Mouse (Mus musculus) ES-E14 (cell line): ENCODE measurements at regions not wholly inside any gene's neighbourhood (a gene's known extent, or its start where the extent isn't known, plus 50 kb on each side); places are given as distances from the start of the nearest gene placed in this dataset.

ENCODE experiments used
- DNase-seq: peaks from one replicate; pipeline ENCODE4 v3.0.0-alpha.2; 2013; ENCODE audit warnings: low read depth, low spot score
- H3K27ac ChIP-seq: 2 replicates; pipeline ENCODE4 v1.5.1; 2012; ENCODE audit warnings: low read depth, mild to moderate bottlenecking, low read length, moderate library complexity, mixed read lengths; ENCODE audit not compliant: poor library complexity, insufficient read depth, severe bottlenecking
- H3K36me3 ChIP-seq: 2 replicates; pipeline ENCODE4 v1.6.1; 2012; ENCODE audit warnings: mild to moderate bottlenecking, low read length, moderate library complexity, mixed read lengths; ENCODE audit not compliant: control insufficient read depth, poor library complexity, insufficient read depth, severe bottlenecking
- H3K4me1 ChIP-seq, 2 experiments: fragments of 150-350 bp in 1 of 2; sonication (generic) in 1 of 2; 2 replicates each; pipeline ENCODE4 v1.6.1; 2012; ENCODE audit warnings: low read length in 2 of 2, mild to moderate bottlenecking in 1 of 2, mixed read lengths in 1 of 2; ENCODE audit not compliant: control insufficient read depth in 2 of 2, insufficient read depth in 2 of 2, poor library complexity in 1 of 2
- H3K4me3 ChIP-seq, 2 experiments: fragments of 150-350 bp in 1 of 2; sonication (generic) in 1 of 2; 2 replicates each; pipeline ENCODE4 v1.5.1; 2012; ENCODE audit warnings: low read length in 2 of 2, low read depth in 1 of 2, mild to moderate bottlenecking in 1 of 2, mixed read lengths in 1 of 2; ENCODE audit not compliant: insufficient read depth in 1 of 2, poor library complexity in 1 of 2, severe bottlenecking in 1 of 2
- H3K9ac ChIP-seq: 2 replicates; pipeline ENCODE4 v1.6.1; 2012; ENCODE audit warnings: low read depth, mild to moderate bottlenecking, low read length, mixed read lengths; ENCODE audit not compliant: poor library complexity, insufficient read depth, severe bottlenecking
- H3K9me3 ChIP-seq: fragments of 150-350 bp; sonication (generic); 2 replicates; pipeline ENCODE4 v1.6.1; 2012; ENCODE audit warnings: low read depth, mild to moderate bottlenecking, low read length; ENCODE audit not compliant: control insufficient read depth, insufficient read depth
- CHD2 ChIP-seq: IDR thresholded peaks from 2 replicates; pipeline ENCODE4 v1.6.1; 2014; ENCODE audit warnings: mild to moderate bottlenecking, low read depth, low read length, inconsistent platforms
- HCFC1 ChIP-seq: IDR thresholded peaks from 2 replicates; pipeline ENCODE4 v1.6.1; 2012; ENCODE audit warnings: low read length, inconsistent platforms, borderline replicate concordance; ENCODE audit not compliant: insufficient read depth
- MAFK ChIP-seq: IDR thresholded peaks from 2 replicates; pipeline ENCODE4 v1.6.1; 2014; ENCODE audit warnings: mild to moderate bottlenecking, low read depth, low read length, inconsistent platforms; ENCODE audit not compliant: insufficient read depth
- ZC3H11A ChIP-seq: IDR thresholded peaks from 2 replicates; pipeline ENCODE4 v1.6.1; 2012; ENCODE audit warnings: low read depth, mild to moderate bottlenecking, inconsistent platforms, low read length, borderline replicate concordance
- ZNF384 ChIP-seq: IDR thresholded peaks from 2 replicates; pipeline ENCODE4 v1.6.1; 2012; ENCODE audit warnings: low read depth, low read length, inconsistent platforms
- in situ Hi-C, 2 experiments: fragments of 600-800 bp; cut with MboI; formaldehyde crosslinking; loops; one replicate each; pipeline ENCODE4 v1.15.1; 2025; ENCODE audit warnings: low sequenced_read_pairs in 2 of 2, inconsistent platforms in 1 of 2; ENCODE audit not compliant: unreplicated experiment in 2 of 2

DNA sequence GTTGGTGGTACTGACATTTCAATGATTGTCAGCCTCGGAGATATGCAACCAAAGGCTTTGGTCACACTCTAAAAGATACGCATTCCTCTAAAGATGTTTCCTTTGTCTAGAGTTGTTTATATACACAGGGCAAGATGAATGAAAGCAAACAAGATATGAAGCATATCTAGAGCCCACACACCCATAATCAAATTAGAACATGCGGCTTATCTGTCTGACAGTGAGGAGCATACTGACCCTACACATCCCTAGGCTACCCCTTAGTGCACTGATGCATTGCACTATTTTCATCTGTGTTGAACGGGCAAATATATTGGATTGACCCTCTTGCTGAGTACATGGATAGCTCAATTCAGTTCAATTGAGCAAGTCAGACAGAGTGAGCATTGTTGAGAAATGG lies 105.6 kb upstream of the Nabp1 start:
- no peak for DNase-seq
- TF ChIP-seq MAFK (no peak), ZNF384 (no peak), HCFC1 (no peak), CHD2 (no peak), ZC3H11A (no peak)

DNA sequence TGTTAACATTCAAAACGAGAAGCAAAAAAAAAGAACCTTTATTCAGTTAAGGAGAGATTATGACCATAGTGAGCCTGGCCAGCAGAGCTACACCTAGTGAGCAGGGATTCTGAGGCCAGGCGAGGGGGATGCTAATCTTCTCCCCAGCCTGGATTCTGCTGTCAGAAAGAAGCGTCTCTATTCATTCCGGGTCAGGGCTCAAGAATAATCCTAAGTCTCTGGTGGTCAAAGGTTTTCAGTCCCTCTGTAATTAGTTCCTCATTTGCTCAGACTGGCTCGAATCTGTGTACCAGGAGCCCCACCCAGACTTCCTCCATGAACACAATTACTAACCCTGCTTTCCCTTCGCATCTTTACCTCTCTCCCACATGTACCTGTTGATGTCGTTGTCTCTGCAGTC lies 101.8 kb upstream of the Nabp1 start:
- no peak overlapping the region for H3K27ac ChIP-seq
- no peak overlapping the region for H3K4me3 ChIP-seq
- H3K9ac ChIP-seq: no peak overlapping the region
- in situ Hi-C loops: loop anchor here in 1 of 2 experiments (25.0 kb wide), 1 partner anchor 618 kb away; no protein-coding TSS in a partner anchor
- DNase-seq: no peak
- no peaks in the 10 kb centered on the region for H3K4me1 ChIP-seq
- H3K9me3 ChIP-seq: no peaks in the 10 kb centered on the region
- no peaks in the 10 kb centered on the region for H3K36me3 ChIP-seq
- TF ChIP-seq HCFC1 (no peak), ZC3H11A (no peak), ZNF384 (no peak), CHD2 (no peak)

More for the DNA sequence above, 105.6 kb upstream of the Nabp1 start:
- no peak overlapping the region for H3K4me3 ChIP-seq
- H3K9ac ChIP-seq: no peak overlapping the region
- H3K27ac ChIP-seq: no peak overlapping the region
- no peaks in the 10 kb centered on the region for H3K9me3 ChIP-seq
- no peaks in the 10 kb centered on the region for H3K4me1 ChIP-seq
- no peaks in the 10 kb centered on the region for H3K36me3 ChIP-seq
- in situ Hi-C loops: loop anchor here in 1 of 2 experiments (25.0 kb wide), 1 partner anchor 622 kb away; no protein-coding TSS in a partner anchor

DNA sequence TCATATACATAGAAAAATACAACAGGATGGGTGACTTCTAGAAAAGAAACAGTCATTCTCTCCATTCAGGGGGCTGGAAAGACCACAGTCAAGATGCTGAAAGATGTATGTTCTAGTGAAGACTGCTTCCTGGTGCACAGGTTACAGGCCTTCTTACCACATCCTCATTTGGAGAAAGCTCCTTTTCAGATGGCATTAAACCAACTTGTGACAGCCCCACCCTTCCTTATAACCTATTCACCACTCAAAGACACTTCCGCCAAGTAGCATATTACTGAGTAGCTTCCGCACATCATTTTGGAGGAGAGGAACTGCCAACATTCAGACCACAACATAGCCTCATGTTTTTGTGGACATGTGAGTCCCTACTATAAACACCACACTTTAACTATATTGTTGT lies 99.5 kb upstream of the Nabp1 start:
- H3K4me3 ChIP-seq: no peak overlapping the region
- no peak overlapping the region for H3K27ac ChIP-seq
- no peak overlapping the region for H3K9ac ChIP-seq
- H3K4me1 ChIP-seq: peaks cover 0 to 5% of the 10 kb centered on the region in 2 experiments; a peak in 2 of 4 replicates
- H3K36me3 ChIP-seq: no peaks in the 10 kb centered on the region
- in situ Hi-C loops: loop anchor here in 1 of 2 experiments (25.0 kb wide), 1 partner anchor 615 kb away; no protein-coding TSS in a partner anchor
- DNase-seq: no peak
- no peaks in the 10 kb centered on the region for H3K9me3 ChIP-seq
- TF ChIP-seq MAFK (no peak), CHD2 (no peak), ZC3H11A (no peak), HCFC1 (no peak), ZNF384 (no peak)

DNA sequence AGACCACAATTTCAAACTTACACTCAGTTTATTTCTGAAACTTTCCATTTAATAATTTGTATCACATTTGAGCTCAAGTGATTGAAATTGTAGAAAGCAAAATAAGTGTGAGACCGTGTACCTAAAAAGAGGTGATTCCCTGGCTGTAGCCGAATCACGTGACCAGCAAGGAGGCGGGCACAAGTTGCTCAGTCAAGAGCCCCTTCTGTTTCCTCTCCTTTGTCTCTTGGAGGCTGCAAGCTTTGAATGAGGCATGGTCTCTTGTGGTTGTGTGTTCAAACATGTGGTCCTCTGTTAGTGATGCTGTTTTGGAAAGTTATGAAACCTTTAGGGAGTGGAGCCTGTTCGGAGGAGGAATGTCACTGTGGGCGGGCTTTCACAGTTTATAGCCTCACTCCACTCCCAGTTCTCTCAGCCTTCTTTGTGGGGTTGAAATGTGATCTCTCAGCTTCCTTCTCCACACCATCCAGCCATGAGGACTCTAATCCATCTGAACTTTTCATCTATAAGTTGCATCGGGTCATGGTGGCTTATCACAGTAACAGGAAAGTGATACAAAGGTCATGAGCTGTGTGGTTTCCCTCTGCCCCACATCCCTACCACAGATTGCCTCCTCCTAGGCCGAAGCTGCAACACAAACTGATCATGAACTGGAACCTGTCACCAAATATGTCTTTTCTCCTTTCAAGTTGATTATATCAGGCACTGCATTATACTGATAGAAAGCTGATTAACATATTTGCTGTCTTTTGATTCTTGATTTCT lies 94.3 kb upstream of the Nabp1 start:
- Histone ChIP-seq H3K4me3 (no peak overlapping the region; a peak in 1 of 4 replicates), H3K9me3 (no peaks in the 10 kb centered on the region), H3K27ac (no peak overlapping the region), H3K4me1 (peaks cover 0 to 7% of the 10 kb centered on the region in 2 experiments; a peak in 2 of 4 replicates), H3K9ac (no peak overlapping the region), H3K36me3 (no peaks in the 10 kb centered on the region)
- no peak for TF ChIP-seq MAFK
- TF ChIP-seq CHD2: no peak
- TF ChIP-seq ZC3H11A: no peak
- no peak for TF ChIP-seq HCFC1
- no peak for TF ChIP-seq ZNF384
- in situ Hi-C loops: no loop called here
- peak; percentile 17 for DNase-seq

DNA sequence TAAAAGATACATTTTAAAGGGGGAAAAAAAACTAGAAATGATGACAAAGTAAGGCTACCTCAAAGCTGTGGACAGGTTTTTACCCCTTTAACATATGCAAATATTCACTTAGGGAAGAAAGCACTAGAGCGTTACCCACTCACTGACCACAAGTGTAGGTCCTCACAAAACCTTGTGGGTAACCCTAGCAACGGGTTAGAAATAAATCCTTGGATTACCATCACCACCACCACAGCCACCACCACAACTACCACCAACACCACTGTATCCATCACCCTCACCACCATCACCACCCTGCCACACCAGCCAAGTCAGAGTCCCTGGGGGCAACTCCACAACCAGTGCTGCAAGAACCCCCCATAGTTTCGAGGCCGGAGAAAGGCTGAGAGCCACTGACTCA lies 91.4 kb upstream of the Nabp1 start:
- in situ Hi-C loops: no loop called here

More for the DNA sequence above, 91.4 kb upstream of the Nabp1 start:
- no peak overlapping the region for H3K27ac ChIP-seq
- H3K4me3 ChIP-seq: no peak overlapping the region
- peaks cover 0 to 7% of the 10 kb centered on the region in 2 experiments; a peak in 2 of 4 replicates for H3K4me1 ChIP-seq
- no peak overlapping the region for H3K9ac ChIP-seq
- H3K9me3 ChIP-seq: no peaks in the 10 kb centered on the region
- no peaks in the 10 kb centered on the region for H3K36me3 ChIP-seq
- no peak for DNase-seq
- TF ChIP-seq MAFK (no peak), ZNF384 (no peak), CHD2 (no peak), HCFC1 (no peak), ZC3H11A (no peak)
